Mouse (Mus musculus) fat pad, adult 2 months (tissue): ENCODE measurements around the gene Cacna1h.

Experiments
- DNase-seq: peaks from one replicate; pipeline ENCODE4 v3.0.0-alpha.2; 2011; ENCODE audit warnings: low read depth, low spot score; ENCODE audit errors: extremely low read depth

The Cacna1h gene

GRCm38 (mm10) chr17:25433617-25434606 lies at the start of gene Cacna1h:
Cacna1h (minus strand) TSS chr17:25433783.
- no peak for DNase-seq

- no peak for DNase-seq
Observed at GRCm38 (mm10) chr17:25482092-25482491, 48.5 kb upstream of the Cacna1h start.

DNA sequence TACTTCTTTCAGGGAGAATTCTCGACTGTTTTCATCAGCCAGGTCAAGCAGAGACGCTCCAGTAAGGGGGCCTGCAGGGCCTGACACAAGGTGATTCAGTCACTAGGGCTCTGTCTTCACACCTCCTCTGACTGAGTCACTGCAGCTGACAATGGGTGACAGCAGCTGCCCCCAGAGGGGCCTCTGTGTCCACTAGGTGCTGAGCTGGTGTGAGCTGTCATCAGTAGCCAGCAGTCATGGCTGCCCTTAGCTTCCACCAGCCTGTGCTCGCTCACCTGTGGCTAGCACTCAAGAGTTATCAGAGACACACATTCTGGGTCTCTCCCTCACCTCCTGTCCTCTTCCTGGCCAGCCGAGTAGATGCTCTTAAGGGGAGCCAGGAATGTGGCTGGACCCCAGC lies 47.2 kb upstream of the Cacna1h start:
- DNase-seq, result no peak

- DNase-seq, result no peak
Observed at GRCm38 (mm10) chr17:25480152-25480551, 46.6 kb upstream of the Cacna1h start.

DNA sequence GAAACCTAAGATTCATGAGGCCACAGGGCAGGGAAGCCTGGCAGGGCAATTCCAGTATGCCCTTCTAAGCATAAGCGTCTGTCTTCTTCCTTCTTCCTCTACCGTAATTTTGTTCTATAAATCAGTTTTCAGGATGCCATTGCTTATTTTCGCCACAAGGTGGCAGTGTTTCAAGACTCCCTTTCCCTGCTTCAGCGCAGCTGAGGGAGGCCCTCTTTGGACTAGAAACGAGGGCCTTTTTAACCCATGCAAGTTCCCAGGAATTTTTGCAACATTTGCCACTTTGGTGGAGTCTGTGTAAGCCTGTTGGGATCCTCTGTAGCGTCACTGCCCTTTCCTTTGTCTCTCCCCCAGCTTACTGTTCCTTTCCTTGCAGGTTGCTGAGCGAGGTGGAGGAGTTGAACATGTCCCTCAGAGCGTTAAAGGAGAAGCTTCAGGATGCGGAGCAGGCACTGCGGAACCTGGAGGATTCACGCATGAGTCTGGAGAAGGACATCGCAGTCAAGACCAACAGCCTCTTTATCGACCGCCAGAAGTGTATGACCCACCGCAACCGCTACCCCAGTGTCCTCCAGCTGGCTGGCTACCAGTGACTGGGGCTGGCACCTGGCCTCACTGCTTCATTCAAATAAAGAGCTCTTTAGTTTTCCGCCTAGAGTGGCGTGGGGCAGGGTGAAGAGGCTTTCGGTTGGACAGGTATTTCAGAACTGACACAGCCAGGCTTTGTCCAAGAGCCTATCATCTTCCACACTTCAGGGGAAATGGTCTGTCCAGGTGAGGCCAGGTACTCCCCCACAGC lies 42.6 kb upstream of the Cacna1h start:
- DNase-seq, result no peak

DNA sequence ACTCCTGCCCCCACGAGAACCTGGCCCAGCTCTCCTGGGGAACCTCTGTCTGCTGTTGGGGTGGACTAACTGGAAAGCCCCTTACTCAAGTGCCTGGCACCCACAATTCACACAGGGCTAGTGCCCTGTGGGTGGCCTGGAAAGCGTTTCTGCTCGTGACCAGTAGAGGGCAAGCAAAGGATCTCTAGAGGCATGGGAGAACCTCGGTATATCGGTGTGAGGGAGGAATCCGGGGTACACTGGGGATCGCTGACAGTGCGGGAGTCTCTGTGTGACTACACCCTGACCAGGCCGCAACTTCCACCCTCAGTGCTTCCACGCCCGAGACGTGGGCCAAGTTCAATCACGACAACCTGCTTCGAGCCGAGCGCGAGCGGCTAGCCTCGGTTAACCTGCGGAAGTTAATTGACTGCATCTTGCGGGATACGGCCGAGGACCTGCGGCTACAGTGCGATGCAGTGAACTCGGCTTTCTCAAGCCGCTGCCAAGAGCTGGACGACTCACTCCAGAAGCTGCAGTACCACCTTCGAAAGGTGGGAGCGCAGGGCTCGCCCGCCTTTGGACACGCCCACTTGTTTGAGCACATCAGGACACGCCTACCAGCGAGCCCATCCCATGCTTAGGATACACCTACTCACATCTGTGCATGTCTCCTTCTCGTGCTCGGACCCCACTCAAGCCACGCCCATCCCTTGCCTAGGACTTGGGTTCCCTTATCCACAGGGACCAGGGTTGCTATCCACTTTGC lies 40.9 kb upstream of the Cacna1h start:
- no peak for DNase-seq

GRCm38 (mm10) chr17:25472044-25472443 lies 38.5 kb upstream of the Cacna1h start:
- no peak for DNase-seq

DNA sequence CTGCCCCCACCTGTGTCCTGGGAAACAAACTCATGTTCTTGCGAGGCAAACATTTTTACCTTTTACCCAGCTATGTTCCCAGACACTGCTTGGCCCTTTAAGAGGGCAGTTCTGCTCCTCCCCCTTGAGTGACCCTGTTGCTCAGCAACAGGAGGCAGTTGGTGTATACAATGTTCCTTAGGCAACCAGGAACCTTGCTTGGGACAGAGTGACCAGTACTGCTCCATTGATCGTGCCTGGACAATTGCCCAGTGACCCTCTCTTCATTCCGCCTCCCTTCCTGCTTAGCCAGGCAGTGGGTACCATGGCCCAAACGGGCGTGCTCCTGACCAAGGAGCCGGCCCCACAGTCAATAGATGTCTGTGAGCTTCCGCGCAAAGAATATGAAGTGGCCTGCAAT lies 37.8 kb upstream of the Cacna1h start:
- DNase-seq, result no peak

DNA sequence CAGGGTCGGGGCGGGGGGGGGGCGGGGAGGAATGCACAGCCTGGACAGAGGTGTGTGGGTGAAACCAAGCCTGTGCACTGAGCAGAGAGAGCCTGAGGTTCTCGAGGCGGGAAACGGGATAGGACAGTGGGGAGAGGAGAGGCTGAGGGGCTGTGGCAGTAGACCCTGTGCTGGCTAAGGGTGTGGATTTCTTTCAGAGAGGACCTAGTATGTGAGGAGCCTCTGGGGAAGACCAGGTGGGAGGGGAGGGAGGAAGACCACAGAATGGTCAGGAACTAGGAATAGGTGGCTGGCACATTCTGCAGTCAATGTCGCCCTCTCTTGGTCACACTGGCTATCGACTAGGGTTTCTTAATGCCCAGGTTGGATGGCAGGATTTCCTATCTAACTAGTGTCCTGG lies 36.2 kb upstream of the Cacna1h start:
- DNase-seq, result no peak

DNA sequence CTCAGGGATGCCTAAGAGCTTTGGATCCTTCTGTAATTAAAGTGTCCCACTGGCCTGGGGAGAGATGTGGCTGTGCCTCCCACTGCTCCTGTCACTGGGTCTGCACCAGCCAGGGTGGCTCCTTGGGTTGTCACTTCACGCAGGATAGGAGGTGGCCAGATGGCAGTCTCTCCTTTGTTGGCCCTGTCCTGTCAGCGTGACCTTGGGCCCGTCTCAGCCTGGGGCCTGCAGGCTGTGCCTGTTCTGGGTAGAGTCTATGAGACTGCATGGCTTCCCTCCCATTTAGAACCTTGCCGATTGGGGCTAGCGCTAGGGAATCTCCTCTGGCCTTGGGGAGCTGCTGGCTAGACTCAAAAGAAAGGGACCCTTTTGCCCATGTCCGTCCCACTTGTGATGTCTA lies 34.7 kb upstream of the Cacna1h start:
- DNase-seq, result no peak

- no peak for DNase-seq
Observed at GRCm38 (mm10) chr17:25467781-25468180, 34.2 kb upstream of the Cacna1h start.

GRCm38 (mm10) chr17:25466257-25466656 lies 32.7 kb upstream of the Cacna1h start:
- DNase-seq, result no peak

GRCm38 (mm10) chr17:25464091-25464490 lies 30.5 kb upstream of the Cacna1h start:
- DNase-seq, result no peak

DNA sequence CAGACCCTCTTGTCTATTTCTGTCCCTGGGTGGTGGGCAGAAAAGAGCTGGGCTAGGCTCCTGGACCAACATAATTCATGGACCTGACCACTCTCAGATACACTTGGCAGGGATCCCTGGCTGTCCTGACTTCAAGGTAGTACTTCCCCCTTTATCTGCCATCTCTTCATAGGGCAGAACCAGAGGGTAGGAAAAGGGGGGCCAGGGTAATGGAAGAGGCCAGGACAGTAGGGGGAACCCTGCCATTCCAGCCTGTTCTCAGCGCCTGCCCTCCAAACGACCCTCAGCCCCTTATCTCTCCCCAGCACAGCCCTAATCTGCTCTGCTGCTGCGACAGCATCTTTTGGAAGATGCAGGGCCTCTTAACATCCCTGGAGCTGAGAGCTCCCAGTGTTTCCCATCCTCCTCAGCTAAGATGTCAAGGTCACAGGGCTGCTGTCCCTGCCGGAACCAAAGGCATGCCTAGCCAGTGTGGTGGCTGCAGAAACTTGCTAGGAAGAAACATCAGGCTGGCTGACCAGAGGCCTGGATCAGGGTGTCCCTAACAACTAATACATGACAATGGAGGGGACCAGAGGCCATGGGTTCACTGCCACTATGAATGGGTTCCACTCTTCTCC lies 29.9 kb upstream of the Cacna1h start:
- DNase-seq, result no peak

- DNase-seq, result no peak
Observed at GRCm38 (mm10) chr17:25462236-25462875, 28.8 kb upstream of the Cacna1h start.

DNA sequence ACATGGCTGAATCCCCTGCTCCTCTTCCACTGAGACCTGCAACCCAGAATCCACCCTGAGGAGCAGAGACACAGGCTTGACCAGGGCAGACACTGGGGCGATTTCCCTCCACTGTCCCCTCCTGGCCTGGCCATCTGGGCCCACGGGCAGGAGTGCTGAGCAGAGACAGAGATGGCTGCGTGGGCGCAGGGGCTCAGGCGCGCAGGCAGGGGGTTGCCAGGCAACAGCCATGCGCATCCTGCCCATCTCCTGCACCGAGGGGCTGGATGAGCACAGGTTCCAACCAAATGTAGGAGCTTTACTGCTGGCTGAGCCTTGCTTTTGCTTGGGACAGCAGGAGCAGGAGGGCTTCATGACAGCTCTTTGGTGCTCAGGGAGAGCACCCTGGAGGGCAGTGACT lies 23.0 kb upstream of the Cacna1h start:
- no peak for DNase-seq

- no peak for DNase-seq
Observed at GRCm38 (mm10) chr17:25454272-25454671, 20.7 kb upstream of the Cacna1h start, which contains the start of gene Tekt4. Tekt4 (plus strand) TSS chr17:25454615.

DNA sequence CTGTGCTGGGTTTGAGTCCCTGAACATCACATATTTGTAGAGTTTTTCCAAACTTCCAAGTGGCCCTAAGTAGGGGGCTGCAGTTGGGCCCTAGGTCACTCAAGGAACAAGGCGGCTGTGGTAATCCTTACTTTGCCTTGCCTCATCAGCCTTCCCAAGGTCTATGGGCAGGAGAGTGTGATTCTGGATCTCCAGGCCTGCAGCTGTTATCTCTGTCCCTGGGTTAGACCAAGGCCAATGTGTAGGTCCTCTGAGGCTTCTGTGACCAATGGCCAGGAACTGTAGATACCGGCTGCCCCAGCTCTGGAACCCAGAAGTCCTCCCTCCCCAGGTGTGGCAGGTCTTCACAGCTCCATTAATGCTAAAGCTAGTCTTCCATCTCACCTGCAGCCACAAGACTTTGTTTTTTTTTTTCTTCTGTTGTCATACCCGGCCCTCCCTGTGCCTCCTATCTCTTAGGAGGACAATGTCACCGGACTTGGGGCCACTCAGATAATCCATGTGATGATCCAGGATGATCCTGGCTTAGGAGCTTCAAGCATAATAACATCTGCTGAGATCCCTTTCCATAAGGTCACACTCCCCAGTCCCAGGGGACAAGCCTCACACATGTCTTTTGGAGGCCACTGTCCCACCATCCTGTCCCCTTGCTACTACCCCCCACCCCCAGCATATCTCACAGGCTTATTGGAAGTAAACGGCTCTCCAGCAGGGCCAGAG lies 18.8 kb upstream of the Cacna1h start:
- DNase-seq, result no peak

- DNase-seq, result no peak
Observed at GRCm38 (mm10) chr17:25450329-25450728, 16.7 kb upstream of the Cacna1h start.

DNA sequence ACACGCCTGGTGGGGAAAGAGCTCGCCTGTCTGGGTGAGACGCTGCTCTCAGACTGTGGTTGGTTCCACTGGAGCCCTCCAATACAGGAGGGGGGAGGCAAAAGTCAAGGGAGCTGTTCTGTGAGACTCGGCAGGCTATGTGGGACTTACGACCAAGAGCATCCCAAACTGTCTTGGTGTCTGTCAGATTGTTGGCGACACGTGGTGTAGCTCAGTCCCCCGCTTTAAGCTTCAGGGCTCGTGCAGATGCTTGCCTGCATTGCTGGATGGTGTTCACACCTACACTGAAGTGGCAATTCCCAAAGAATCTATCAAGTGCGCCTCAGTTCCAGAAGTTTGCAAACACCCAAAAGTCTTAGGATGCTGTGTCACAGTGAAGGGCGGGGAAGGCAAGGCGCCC lies 14.3 kb upstream of the Cacna1h start:
- DNase-seq, result no peak
